In genomic region chr17:80167436-80167835, GRCm38 (mm10) we compare ENCODE assay signal across 12 mouse cellular contexts. TPM values are rescaled to one million over a fixed set of nuclear protein-coding genes. Genes with fewer than 3 reads are reported as not detected.
A peak's percentile ranks its signal among the peaks of the same experiment; 100 is the strongest.
DNase-seq lines count a peak whose midpoint lies in the region; ATAC-seq and TF ChIP-seq lines count a peak whose summit lies in the region.
"Had no signal": no experiment of that assay in that cellular context is flagged by ENCODE, and none has a peak within 500 bp of the region (broad histone marks: within the 10 kb centered on the region; RNA-seq: fewer than 3 reads in every experiment).

No protein-coding gene starts in this region.

- H3K9me3 ChIP-seq in heart, postnatal 0 days (replicated peaks; ENCODE audit: control insufficient read depth, low read length): no peaks in the 10 kb centered on the region
- H3K9me3 ChIP-seq in liver, embryonic 11.5 days (ENCODE audit: control insufficient read depth, low read length): no peaks in the 10 kb centered on the region
- no peaks in the 10 kb centered on the region for H3K9me3 ChIP-seq in midbrain, embryonic 15.5 days
- H3K9me3 ChIP-seq: heart, embryonic 13.5 days had no signal

- no peaks in the 10 kb centered on the region for H3K36me3 ChIP-seq in heart, postnatal 0 days (replicated peaks; ENCODE audit: control insufficient read depth, insufficient read depth, low read length)
- peaks cover 3% of the 10 kb centered on the region; the same call in 1 of the 2 replicates for H3K36me3 ChIP-seq in liver, adult 2 months (ENCODE audit: control insufficient read depth, insufficient read depth, low read length)
- H3K36me3 ChIP-seq in liver, embryonic 11.5 days (ENCODE audit: control insufficient read depth, insufficient read depth, low read length): no peaks in the 10 kb centered on the region
- H3K36me3 ChIP-seq in midbrain, embryonic 15.5 days (replicated peaks): no peaks in the 10 kb centered on the region
- H3K36me3 ChIP-seq: heart, embryonic 13.5 days had no signal

- DNase-seq in embryo, embryonic 10 days (ENCODE audit: low spot score): peak; percentile 53
- no peak for DNase-seq in embryo, embryonic 10.5 days (ENCODE audit: low spot score)
- DNase-seq in heart, postnatal 0 days (ENCODE audit: low spot score): no peak
- no peak for DNase-seq in heart, adult 8-10 months (ENCODE audit: low spot score)
- peak; percentile 63 for DNase-seq in liver, adult 2 months (ENCODE audit: extremely low read depth, low read depth, low spot score)
- DNase-seq in liver, embryonic 11.5 days (ENCODE audit: low spot score): no peak
- no peak for DNase-seq in adrenal gland, adult 2 months
- DNase-seq: adrenal gland, postnatal 10 days had no signal

- H3K27me3 ChIP-seq in heart, postnatal 0 days (ENCODE audit: control insufficient read depth, insufficient read depth, low read length): no peaks in the 10 kb centered on the region
- H3K27me3 ChIP-seq in liver, adult 2 months (ENCODE audit: control insufficient read depth, insufficient read depth, low read length): no peaks in the 10 kb centered on the region
- no peaks in the 10 kb centered on the region for H3K27me3 ChIP-seq in liver, embryonic 11.5 days (replicated peaks; ENCODE audit: control insufficient read depth, insufficient read depth, low read length)
- no peaks in the 10 kb centered on the region for H3K27me3 ChIP-seq in midbrain, embryonic 15.5 days (replicated peaks)
- H3K27me3 ChIP-seq: heart, embryonic 13.5 days had no signal

- 70% methylated on average over 4 of the region's 4 CpGs for WGBS in heart, postnatal 0 days
- WGBS in liver, adult 2 months: 44% methylated on average over 4 of the region's 4 CpGs
- 76% methylated on average over 4 of the region's 4 CpGs for WGBS in liver, embryonic 11.5 days
- WGBS in midbrain, embryonic 15.5 days: 54% methylated on average over 4 of the region's 4 CpGs

- no peak overlapping the region for H3K4me2 ChIP-seq in heart, postnatal 0 days (ENCODE audit: low read depth, low read length)
- H3K4me2 ChIP-seq in liver, embryonic 11.5 days: no peak overlapping the region
- H3K4me2 ChIP-seq in midbrain, embryonic 15.5 days: no peak overlapping the region

- TF ChIP-seq CTCF in heart, postnatal 0 days (IDR thresholded peaks at IDR 0.05; ENCODE audit: low read depth): no peak
- no peak for TF ChIP-seq CTCF in liver, adult 2 months (IDR thresholded peaks at IDR 0.05; ENCODE audit: low read depth, low read length)

- no peak for TF ChIP-seq EP300 in heart, postnatal 0 days (IDR thresholded peaks at IDR 0.05; ENCODE audit: low read depth)

- 0 out of 2 replicates have a peak overlapping the region, but pooled peaks have one; percentile 33 for H3K27ac ChIP-seq in heart, postnatal 0 days (ENCODE audit: low read depth)
- H3K27ac ChIP-seq in liver, adult 2 months (replicated peaks; ENCODE audit: insufficient read depth, low read depth, low read length): no peak overlapping the region
- no peak overlapping the region for H3K27ac ChIP-seq in liver, embryonic 11.5 days (ENCODE audit: low read depth, low read length)
- peak overlapping the region; percentile 88 for H3K27ac ChIP-seq in midbrain, embryonic 15.5 days
- H3K27ac ChIP-seq: kidney, postnatal 0 days had no signal

- H3K79me2 ChIP-seq in liver, adult 2 months (ENCODE audit: control insufficient read depth, insufficient read depth, low read length): peaks cover 9% of the 10 kb centered on the region; the same call in 1 of the 2 replicates

- no peak for TF ChIP-seq POLR2A in liver, adult 2 months (IDR thresholded peaks at IDR 0.05; ENCODE audit: extremely low read depth, insufficient read depth, low read length)

- peaks cover 10% of the 10 kb centered on the region for H3K4me1 ChIP-seq in heart, postnatal 0 days (ENCODE audit: control insufficient read depth, insufficient read depth)
- peaks cover 21% of the 10 kb centered on the region for H3K4me1 ChIP-seq in liver, adult 2 months (ENCODE audit: control insufficient read depth, insufficient read depth, low read length)
- no peaks in the 10 kb centered on the region; the same call in 1 of the 2 replicates for H3K4me1 ChIP-seq in liver, embryonic 11.5 days (replicated peaks; ENCODE audit: control insufficient read depth, insufficient read depth, low read length)
- H3K4me1 ChIP-seq in midbrain, embryonic 15.5 days: peaks cover 17% of the 10 kb centered on the region

- H3K9ac ChIP-seq in heart, postnatal 0 days (replicated peaks; ENCODE audit: low read depth, low read length): no peak overlapping the region
- no peak overlapping the region for H3K9ac ChIP-seq in liver, adult 2 months (ENCODE audit: low read depth, low read length)
- H3K9ac ChIP-seq in liver, embryonic 11.5 days (ENCODE audit: low read depth, low read length): no peak overlapping the region
- H3K9ac ChIP-seq in midbrain, embryonic 15.5 days: no peak overlapping the region
- H3K9ac ChIP-seq: heart, embryonic 13.5 days had no signal

- no peak overlapping the region for H3K4me3 ChIP-seq in heart, postnatal 0 days (ENCODE audit: low read depth, low read length)
- no peak overlapping the region for H3K4me3 ChIP-seq in liver, adult 2 months (ENCODE audit: insufficient read depth, low read depth, low read length)
- no peak overlapping the region for H3K4me3 ChIP-seq in liver, embryonic 11.5 days (ENCODE audit: low read depth, low read length)
- no peak overlapping the region for H3K4me3 ChIP-seq in midbrain, embryonic 15.5 days

- no peak for ATAC-seq in heart, postnatal 0 days (ENCODE audit: insufficient read depth, low read depth)
- ATAC-seq in liver, embryonic 11.5 days (replicated peaks; ENCODE audit: low FRiP score): no peak
- ATAC-seq in midbrain, embryonic 15.5 days (replicated peaks): 0 out of 2 replicates have a peak, but pooled peaks have one; percentile 4

RNA-seq across cellular contexts. Expression of gene Srsf7, which starts 39.7 kb away (rescaled TPM):
- 84.3 and 86.2 TPM in 2 replicates for total RNA-seq in heart, postnatal 0 days (2014; rRNA removed; ENCODE audit: low replicate concordance)
- polyA plus RNA-seq in heart, postnatal 0 days (2015; fragmentation: Nextera tagmentation; extraction: Ambion mirVana): 151 and 154 TPM in 2 replicates
- total RNA-seq in heart, adult 8-10 months (2022): 10 to 100 TPM; 39.2 to 44.4 (median 41.9) TPM
- total RNA-seq in liver, adult 2 months (2014; rRNA removed): 20.5 and 22.3 TPM in 2 replicates
- 13.2 and 20.6 TPM in 2 replicates for polyA plus RNA-seq in liver, adult 2 months (2012; rRNA removed)
- polyA plus RNA-seq in liver, embryonic 11.5 days (2014; fragmentation: Nextera tagmentation; extraction: Ambion mirVana): 649 and 673 TPM in 2 replicates
- polyA plus RNA-seq in midbrain, embryonic 15.5 days (2015; fragmentation: Nextera tagmentation; extraction: Ambion mirVana): 417 and 424 TPM in 2 replicates
- total RNA-seq in adrenal gland, adult 2 months (2021): 100 to 1,000 TPM in 1 of 2 experiments, 10 to 100 TPM in 1; 87.8 to 101 TPM
- polyA plus RNA-seq in adrenal gland, adult 2 months (2012; rRNA removed): 9.7 and 9.8 TPM in 2 replicates

RNA-seq across cellular contexts. Expression of gene Ttc39d, which starts 39.8 kb away (rescaled TPM):
- total RNA-seq in heart, postnatal 0 days (2014; rRNA removed; ENCODE audit: low replicate concordance): 1.0 TPM in 1 of 2 replicates, not detected in the other
- 0.05 and 0.08 TPM in 2 replicates for polyA plus RNA-seq in heart, postnatal 0 days (2015; fragmentation: Nextera tagmentation; extraction: Ambion mirVana)
- total RNA-seq in heart, adult 8-10 months (2022): under 1 TPM in 1 of 4 experiments, not detected in 3; 0.11 TPM
- not detected in 2 replicates for total RNA-seq in liver, adult 2 months (2014; rRNA removed)
- not detected in 2 replicates for polyA plus RNA-seq in liver, adult 2 months (2012; rRNA removed)
- polyA plus RNA-seq in liver, embryonic 11.5 days (2014; fragmentation: Nextera tagmentation; extraction: Ambion mirVana): not detected in 2 replicates
- polyA plus RNA-seq in midbrain, embryonic 15.5 days (2015; fragmentation: Nextera tagmentation; extraction: Ambion mirVana): 0.06 and 0.22 TPM in 2 replicates
- under 1 TPM in 1 of 2 experiments, not detected in 1; 0.14 TPM for total RNA-seq in adrenal gland, adult 2 months (2021)
- not detected in 2 replicates for polyA plus RNA-seq in adrenal gland, adult 2 months (2012; rRNA removed)
- total RNA-seq: adrenal gland, postnatal 10 days had no signal
- polyA plus RNA-seq: kidney, postnatal 0 days; liver, embryonic 16.5 days had no signal

RNA-seq across cellular contexts. Expression of gene Galm, which starts 40.2 kb away (rescaled TPM):
- total RNA-seq in heart, postnatal 0 days (2014; rRNA removed; ENCODE audit: low replicate concordance): 15.4 and 19.7 TPM in 2 replicates
- polyA plus RNA-seq in heart, postnatal 0 days (2015; fragmentation: Nextera tagmentation; extraction: Ambion mirVana): 9.6 and 10.7 TPM in 2 replicates
- 10 to 100 TPM; 17.8 to 21.2 (median 19.7) TPM for total RNA-seq in heart, adult 8-10 months (2022)
- total RNA-seq in liver, adult 2 months (2014; rRNA removed): 68.6 and 70.5 TPM in 2 replicates
- polyA plus RNA-seq in liver, adult 2 months (2012; rRNA removed): 81.2 and 98.5 TPM in 2 replicates
- polyA plus RNA-seq in liver, embryonic 11.5 days (2014; fragmentation: Nextera tagmentation; extraction: Ambion mirVana): 16.7 and 18.7 TPM in 2 replicates
- polyA plus RNA-seq in midbrain, embryonic 15.5 days (2015; fragmentation: Nextera tagmentation; extraction: Ambion mirVana): 1.5 and 2.0 TPM in 2 replicates
- total RNA-seq in adrenal gland, adult 2 months (2021): 10 to 100 TPM; 16.7 to 21.2 TPM
- polyA plus RNA-seq in adrenal gland, adult 2 months (2012; rRNA removed): 5.4 and 5.5 TPM in 2 replicates

RNA-seq across cellular contexts. Expression of gene Gemin6, which starts 56.8 kb away (rescaled TPM):
- total RNA-seq in heart, postnatal 0 days (2014; rRNA removed; ENCODE audit: low replicate concordance): 0.54 and 4.7 TPM in 2 replicates
- 13.3 and 14.6 TPM in 2 replicates for polyA plus RNA-seq in heart, postnatal 0 days (2015; fragmentation: Nextera tagmentation; extraction: Ambion mirVana)
- 1 to 10 TPM; 3.9 to 4.6 (median 4.4) TPM for total RNA-seq in heart, adult 8-10 months (2022)
- 4.9 and 5.9 TPM in 2 replicates for total RNA-seq in liver, adult 2 months (2014; rRNA removed)
- polyA plus RNA-seq in liver, adult 2 months (2012; rRNA removed): 2.2 and 2.3 TPM in 2 replicates
- polyA plus RNA-seq in liver, embryonic 11.5 days (2014; fragmentation: Nextera tagmentation; extraction: Ambion mirVana): 71.9 and 75.9 TPM in 2 replicates
- polyA plus RNA-seq in midbrain, embryonic 15.5 days (2015; fragmentation: Nextera tagmentation; extraction: Ambion mirVana): 18.1 and 21.5 TPM in 2 replicates
- 1 to 10 TPM; 4.3 to 8.5 TPM for total RNA-seq in adrenal gland, adult 2 months (2021)
- polyA plus RNA-seq in adrenal gland, adult 2 months (2012; rRNA removed): 0.91 and 1.1 TPM in 2 replicates

Comparison
In these comparisons a context has a peak if more than half of its experiments do, and no peak if none do; other contexts are left out.
1. DNase-seq: peak in embryo, embryonic 10 days (single experiment) and liver, adult 2 months (single experiment); none in embryo, embryonic 10.5 days (single experiment), heart, postnatal 0 days (single experiment), heart, adult 8-10 months (single experiment), liver, embryonic 11.5 days (single experiment) and adrenal gland, adult 2 months (single experiment).
2. H3K27ac ChIP-seq: peak in heart, postnatal 0 days (single experiment) and midbrain, embryonic 15.5 days (single experiment); none in liver, adult 2 months (single experiment) and liver, embryonic 11.5 days (single experiment).